10 mouse cellular contexts compared by ENCODE assay signal in the genomic region with DNA sequence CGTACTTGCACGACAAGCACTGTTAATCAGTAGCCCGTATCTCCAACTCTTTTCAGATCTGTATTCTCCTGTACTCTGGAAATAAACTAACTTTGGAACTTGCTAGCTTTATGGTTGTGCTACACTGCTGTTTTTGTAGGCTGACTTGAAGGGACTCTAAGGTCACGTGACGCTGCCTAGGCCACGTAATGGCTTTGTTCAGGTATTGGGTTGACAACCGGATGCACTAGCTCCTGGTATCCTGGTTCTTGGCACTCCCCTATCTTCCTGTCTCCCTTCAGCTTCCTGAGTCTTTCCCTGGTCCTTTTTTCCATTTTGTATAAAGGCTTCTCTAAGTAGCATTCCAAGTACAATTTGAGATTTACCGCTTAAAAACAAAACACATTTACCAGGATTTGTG. TPM values are rescaled to one million over a fixed set of nuclear protein-coding genes. Genes with fewer than 3 reads are reported as not detected.
DNase-seq lines count a peak whose midpoint lies in the region; ATAC-seq lines count a peak whose summit lies in the region.
"Had no signal": no experiment of that assay in that cellular context is flagged by ENCODE, and none has a peak within 500 bp of the region (broad histone marks: within the 10 kb centered on the region; RNA-seq: fewer than 3 reads in every experiment).

No protein-coding gene starts in this region.

- 0 out of 2 replicates have a peak overlapping the region, but pooled peaks have one; percentile 93 for H3K27ac ChIP-seq in forebrain, embryonic 12.5 days
- H3K27ac ChIP-seq in forebrain, embryonic 14.5 days (ENCODE audit: low read depth, low read length) = no peak overlapping the region
- H3K27ac ChIP-seq in midbrain, embryonic 15.5 days = 0 out of 2 replicates have a peak overlapping the region, but pooled peaks have one; percentile 98
- no peak overlapping the region for H3K27ac ChIP-seq in midbrain, embryonic 11.5 days (ENCODE audit: low read depth, low read length)
- peak overlapping the region; percentile 99 for H3K27ac ChIP-seq in intestine, embryonic 15.5 days
- peak overlapping the region; percentile 99 for H3K27ac ChIP-seq in liver, embryonic 16.5 days (ENCODE audit: low read length)

- H3K4me3 ChIP-seq in forebrain, embryonic 12.5 days (replicated peaks) = no peak overlapping the region
- no peak overlapping the region for H3K4me3 ChIP-seq in forebrain, embryonic 14.5 days (ENCODE audit: low read depth, low read length)
- H3K4me3 ChIP-seq in midbrain, embryonic 15.5 days = no peak overlapping the region
- no peak overlapping the region for H3K4me3 ChIP-seq in midbrain, embryonic 11.5 days (ENCODE audit: low read depth, low read length)
- no peak overlapping the region for H3K4me3 ChIP-seq in intestine, embryonic 15.5 days (replicated peaks)
- no peak overlapping the region for H3K4me3 ChIP-seq in liver, embryonic 16.5 days (ENCODE audit: low read depth, low read length)

- no peak for DNase-seq in forebrain, embryonic 14.5 days (ENCODE audit: low spot score)
- no peak for DNase-seq in midbrain, embryonic 11.5 days (ENCODE audit: low spot score, missing footprints)
- no peak for DNase-seq in urinary bladder, adult 18-20 months (ENCODE audit: low spot score in 2 of 2)
- no peak for DNase-seq in cerebellum, adult 11 months

- no peak overlapping the region for H3K4me2 ChIP-seq in forebrain, embryonic 12.5 days
- H3K4me2 ChIP-seq in forebrain, embryonic 14.5 days (ENCODE audit: low read length) = no peak overlapping the region
- H3K4me2 ChIP-seq in midbrain, embryonic 15.5 days = no peak overlapping the region
- H3K4me2 ChIP-seq in midbrain, embryonic 11.5 days = no peak overlapping the region
- no peak overlapping the region for H3K4me2 ChIP-seq in intestine, embryonic 15.5 days (replicated peaks)
- H3K4me2 ChIP-seq in liver, embryonic 16.5 days (ENCODE audit: low read depth, low read length) = no peak overlapping the region
- H3K4me2 ChIP-seq: limb, embryonic 15.5 days had no signal

- H3K27me3 ChIP-seq in forebrain, embryonic 12.5 days = no peaks in the 10 kb centered on the region
- no peaks in the 10 kb centered on the region for H3K27me3 ChIP-seq in forebrain, embryonic 14.5 days (replicated peaks; ENCODE audit: control insufficient read depth, insufficient read depth, low read length)
- no peaks in the 10 kb centered on the region for H3K27me3 ChIP-seq in midbrain, embryonic 15.5 days (replicated peaks)
- no peaks in the 10 kb centered on the region for H3K27me3 ChIP-seq in midbrain, embryonic 11.5 days (ENCODE audit: control insufficient read depth, insufficient read depth, low read length)
- H3K27me3 ChIP-seq in intestine, embryonic 15.5 days (replicated peaks) = no peaks in the 10 kb centered on the region
- no peaks in the 10 kb centered on the region for H3K27me3 ChIP-seq in liver, embryonic 16.5 days (ENCODE audit: control insufficient read depth, insufficient read depth, low read depth, low read length)
- H3K27me3 ChIP-seq: CH12.LX; limb, embryonic 15.5 days had no signal

- H3K9ac ChIP-seq in forebrain, embryonic 12.5 days = no peak overlapping the region
- no peak overlapping the region for H3K9ac ChIP-seq in forebrain, embryonic 14.5 days (ENCODE audit: low read length)
- H3K9ac ChIP-seq in midbrain, embryonic 15.5 days = no peak overlapping the region
- H3K9ac ChIP-seq in midbrain, embryonic 11.5 days (ENCODE audit: low read length) = no peak overlapping the region
- no peak overlapping the region for H3K9ac ChIP-seq in intestine, embryonic 15.5 days
- H3K9ac ChIP-seq in liver, embryonic 16.5 days (ENCODE audit: low read depth, low read length) = no peak overlapping the region
- H3K9ac ChIP-seq: limb, embryonic 15.5 days had no signal

- H3K9me3 ChIP-seq in forebrain, embryonic 12.5 days = no peaks in the 10 kb centered on the region
- H3K9me3 ChIP-seq in forebrain, embryonic 14.5 days (replicated peaks; ENCODE audit: control insufficient read depth, low read length) = no peaks in the 10 kb centered on the region
- H3K9me3 ChIP-seq in midbrain, embryonic 15.5 days = no peaks in the 10 kb centered on the region
- no peaks in the 10 kb centered on the region for H3K9me3 ChIP-seq in midbrain, embryonic 11.5 days (ENCODE audit: control insufficient read depth, low read length)
- no peaks in the 10 kb centered on the region for H3K9me3 ChIP-seq in intestine, embryonic 15.5 days
- H3K9me3 ChIP-seq in liver, embryonic 16.5 days (replicated peaks; ENCODE audit: control insufficient read depth, low read length) = no peaks in the 10 kb centered on the region
- H3K9me3 ChIP-seq: limb, embryonic 15.5 days had no signal

- H3K36me3 ChIP-seq in forebrain, embryonic 12.5 days (replicated peaks) = no peaks in the 10 kb centered on the region
- H3K36me3 ChIP-seq in forebrain, embryonic 14.5 days (ENCODE audit: control insufficient read depth, insufficient read depth, low read length) = no peaks in the 10 kb centered on the region
- no peaks in the 10 kb centered on the region for H3K36me3 ChIP-seq in midbrain, embryonic 15.5 days (replicated peaks)
- H3K36me3 ChIP-seq in midbrain, embryonic 11.5 days (ENCODE audit: control insufficient read depth, insufficient read depth, low read length) = no peaks in the 10 kb centered on the region
- no peaks in the 10 kb centered on the region for H3K36me3 ChIP-seq in intestine, embryonic 15.5 days
- peaks cover 2% of the 10 kb centered on the region; the same call in 1 of the 2 replicates for H3K36me3 ChIP-seq in liver, embryonic 16.5 days (ENCODE audit: control insufficient read depth, insufficient read depth)
- H3K36me3 ChIP-seq: limb, embryonic 15.5 days had no signal

- ATAC-seq in forebrain, embryonic 12.5 days (ENCODE audit: low FRiP score) = no peak
- no peak for ATAC-seq in forebrain, embryonic 14.5 days
- ATAC-seq in midbrain, embryonic 15.5 days (replicated peaks) = no peak
- ATAC-seq in midbrain, embryonic 11.5 days (ENCODE audit: low FRiP score) = no peak
- no peak for ATAC-seq in intestine, embryonic 15.5 days
- no peak for ATAC-seq in liver, embryonic 16.5 days (ENCODE audit: low read depth)

- peaks cover 9% of the 10 kb centered on the region for H3K4me1 ChIP-seq in forebrain, embryonic 12.5 days
- H3K4me1 ChIP-seq in forebrain, embryonic 14.5 days (ENCODE audit: control insufficient read depth, insufficient read depth, low read length) = peaks cover 10% of the 10 kb centered on the region
- H3K4me1 ChIP-seq in midbrain, embryonic 15.5 days = peaks cover 12% of the 10 kb centered on the region
- H3K4me1 ChIP-seq in midbrain, embryonic 11.5 days (ENCODE audit: control insufficient read depth, insufficient read depth, low read length) = peaks cover 4% of the 10 kb centered on the region
- no peaks in the 10 kb centered on the region; the same call in 1 of the 2 replicates for H3K4me1 ChIP-seq in intestine, embryonic 15.5 days (replicated peaks)
- peaks cover 28% of the 10 kb centered on the region for H3K4me1 ChIP-seq in liver, embryonic 16.5 days (ENCODE audit: control insufficient read depth, low read depth, low read length)

- 95% methylated on average over 8 of the region's 8 CpGs for WGBS in forebrain, embryonic 12.5 days
- WGBS in forebrain, embryonic 14.5 days = 97% methylated on average over 8 of the region's 8 CpGs
- 93% methylated on average over 8 of the region's 8 CpGs for WGBS in midbrain, embryonic 15.5 days
- 94% methylated on average over 8 of the region's 8 CpGs for WGBS in midbrain, embryonic 11.5 days
- WGBS in intestine, embryonic 15.5 days = 81% methylated on average over 8 of the region's 8 CpGs
- WGBS in liver, embryonic 16.5 days (ENCODE audit: insufficient replicate concordance) = 84% methylated on average over 8 of the region's 8 CpGs

RNA-seq across cellular contexts. Expression of gene Snx3, which starts 1.2 kb away (rescaled TPM):
- 250 and 254 TPM in 2 replicates for polyA plus RNA-seq in forebrain, embryonic 12.5 days (2016; fragmentation: Nextera tagmentation; extraction: Ambion mirVana)
- 242 and 277 TPM in 2 replicates for polyA plus RNA-seq in forebrain, embryonic 14.5 days (2014; fragmentation: Nextera tagmentation; extraction: Ambion mirVana)
- 285 and 293 TPM in 2 replicates for polyA plus RNA-seq in midbrain, embryonic 15.5 days (2015; fragmentation: Nextera tagmentation; extraction: Ambion mirVana)
- 234 and 248 TPM in 2 replicates for polyA plus RNA-seq in midbrain, embryonic 11.5 days (2014; fragmentation: Nextera tagmentation; extraction: Ambion mirVana)
- 439 and 443 TPM in 2 replicates for polyA plus RNA-seq in intestine, embryonic 15.5 days (2015; fragmentation: Nextera tagmentation; extraction: Ambion mirVana)
- polyA plus RNA-seq in liver, embryonic 16.5 days (2015; fragmentation: Nextera tagmentation; extraction: Ambion mirVana) = 249 TPM in 2 replicates

RNA-seq across cellular contexts. Expression of gene Afg1l, which starts 22.2 kb away (rescaled TPM):
- polyA plus RNA-seq in forebrain, embryonic 12.5 days (2016; fragmentation: Nextera tagmentation; extraction: Ambion mirVana) = 4.1 and 4.3 TPM in 2 replicates
- 5.1 and 6.5 TPM in 2 replicates for polyA plus RNA-seq in forebrain, embryonic 14.5 days (2014; fragmentation: Nextera tagmentation; extraction: Ambion mirVana)
- 7.4 and 8.2 TPM in 2 replicates for polyA plus RNA-seq in midbrain, embryonic 15.5 days (2015; fragmentation: Nextera tagmentation; extraction: Ambion mirVana)
- 4.6 and 5.6 TPM in 2 replicates for polyA plus RNA-seq in midbrain, embryonic 11.5 days (2014; fragmentation: Nextera tagmentation; extraction: Ambion mirVana)
- polyA plus RNA-seq in intestine, embryonic 15.5 days (2015; fragmentation: Nextera tagmentation; extraction: Ambion mirVana) = 10.9 and 11.0 TPM in 2 replicates
- polyA plus RNA-seq in liver, embryonic 16.5 days (2015; fragmentation: Nextera tagmentation; extraction: Ambion mirVana) = 2.7 and 2.9 TPM in 2 replicates

Comparison
In these comparisons a context has a peak if more than half of its experiments do, and no peak if none do; other contexts are left out.
1. H3K27ac ChIP-seq: peak in forebrain, embryonic 12.5 days (single experiment), midbrain, embryonic 15.5 days (single experiment), intestine, embryonic 15.5 days (single experiment) and liver, embryonic 16.5 days (single experiment); none in forebrain, embryonic 14.5 days (single experiment) and midbrain, embryonic 11.5 days (single experiment).